Mouse (Mus musculus) MEL (cell line): Measurements from ENCODE around the gene Ndn. TPM values are rescaled to one million over a fixed set of nuclear protein-coding genes. Genes with fewer than 3 reads are reported as not detected.

Source experiments
- DNase-seq: peaks from one replicate; pipeline ENCODE4 v3.0.0; 2011; ENCODE audit warnings: low read depth, low spot score
- H3K27ac ChIP-seq: 2 replicates; pipeline ENCODE4 v1.5.1; 2012; ENCODE audit warnings: low read depth, mild to moderate bottlenecking, control low read depth, low read length, moderate library complexity; ENCODE audit not compliant: control insufficient read depth
- H3K27me3 ChIP-seq, 2 experiments: fragments of 150-350 bp in 1 of 2; sonication (generic) in 1 of 2; 2 replicates each; pipeline ENCODE4 v1.6.1; 2012; ENCODE audit warnings: low read length in 2 of 2, mild to moderate bottlenecking in 2 of 2, improper control_type of control experiment in 1 of 2, moderate library complexity in 1 of 2; ENCODE audit not compliant: insufficient read depth in 2 of 2, control insufficient read depth in 1 of 2
- H3K36me3 ChIP-seq, 2 experiments: 2 replicates each; pipeline ENCODE4 v1.6.1; 2012 to 2014; ENCODE audit warnings: low read length in 2 of 2, improper control_type of control experiment in 1 of 2, inconsistent platforms in 1 of 2, mild to moderate bottlenecking in 1 of 2; ENCODE audit not compliant: insufficient read depth in 2 of 2, control insufficient read depth in 1 of 2
- H3K4me1 ChIP-seq, 2 experiments: fragments of 150-350 bp in 1 of 2; sonication (generic) in 1 of 2; 2 replicates each; pipeline ENCODE4 v1.6.1; 2012; ENCODE audit warnings: low read length in 2 of 2, improper control_type of control experiment in 1 of 2, mild to moderate bottlenecking in 1 of 2; ENCODE audit not compliant: insufficient read depth in 2 of 2, control insufficient read depth in 1 of 2
- H3K4me3 ChIP-seq, 2 experiments: fragments of 150-350 bp in 1 of 2; sonication (generic) in 1 of 2; 2 replicates each; pipeline ENCODE4 v1.5.1; 2012; ENCODE audit warnings: low read depth in 2 of 2, low read length in 2 of 2, mild to moderate bottlenecking in 2 of 2, moderate library complexity in 2 of 2, control low read depth in 1 of 2, improper control_type of control experiment in 1 of 2; ENCODE audit not compliant: control insufficient read depth in 1 of 2, insufficient read depth in 1 of 2
- H3K79me2 ChIP-seq: 2 replicates; pipeline ENCODE4 v1.6.1; 2012; ENCODE audit warnings: mild to moderate bottlenecking, low read length, moderate library complexity; ENCODE audit not compliant: control insufficient read depth, poor library complexity, insufficient read depth
- H3K9ac ChIP-seq: 2 replicates; pipeline ENCODE4 v1.6.1; 2012; ENCODE audit warnings: low read depth, mild to moderate bottlenecking, control low read depth, low read length, moderate library complexity; ENCODE audit not compliant: control insufficient read depth, poor library complexity, severe bottlenecking
- H3K9me3 ChIP-seq: fragments of 150-350 bp; sonication (generic); replicated peaks from 2 replicates; pipeline ENCODE4 v1.6.1; 2012; ENCODE audit warnings: mild to moderate bottlenecking, low read length, improper control_type of control experiment, moderate library complexity; ENCODE audit not compliant: insufficient read depth
- CHD1 ChIP-seq: IDR thresholded peaks from 2 replicates; pipeline ENCODE4 v1.6.1; 2012; ENCODE audit warnings: low read depth, mild to moderate bottlenecking, inconsistent platforms, low read length, improper control_type of control experiment
- ELF1 ChIP-seq: IDR thresholded peaks from 2 replicates; pipeline ENCODE4 v1.6.1; 2014; ENCODE audit warnings: low read depth, mild to moderate bottlenecking, inconsistent platforms, low read length, improper control_type of control experiment, moderate library complexity
- GABPA ChIP-seq: IDR thresholded peaks from 2 replicates; pipeline ENCODE4 v1.6.1; 2012; ENCODE audit warnings: low read depth, mild to moderate bottlenecking, inconsistent platforms, low read length, improper control_type of control experiment, moderate library complexity
- JUND ChIP-seq: IDR thresholded peaks from 2 replicates; pipeline ENCODE4 v1.6.1; 2011; ENCODE audit warnings: low read depth, mild to moderate bottlenecking, improper control_type of control experiment, low read length
- KAT2A ChIP-seq: conservative IDR thresholded peaks from 2 replicates; pipeline ENCODE4 v1.6.1; 2012; ENCODE audit warnings: low read depth, low read length, improper control_type of control experiment, inconsistent platforms
- MAFK ChIP-seq: IDR thresholded peaks from 2 replicates; pipeline ENCODE4 v1.6.1; 2011; ENCODE audit warnings: low read depth, mild to moderate bottlenecking, low read length, improper control_type of control experiment, borderline replicate concordance
- NELFE ChIP-seq: IDR thresholded peaks from 2 replicates; pipeline ENCODE4 v1.6.1; 2011; ENCODE audit warnings: low read depth, low read length, improper control_type of control experiment
- NRF1 ChIP-seq: IDR thresholded peaks from 2 replicates; pipeline ENCODE4 v1.6.1; 2014; ENCODE audit warnings: low read depth, mild to moderate bottlenecking, inconsistent platforms, low read length, improper control_type of control experiment, moderate library complexity; ENCODE audit not compliant: poor library complexity, insufficient read depth, severe bottlenecking
- RCOR1 ChIP-seq: IDR thresholded peaks from 2 replicates; pipeline ENCODE4 v1.6.1; 2012; ENCODE audit warnings: low read depth, mild to moderate bottlenecking, inconsistent platforms, low read length, improper control_type of control experiment
- SIN3A ChIP-seq: IDR thresholded peaks from 2 replicates; pipeline ENCODE4 v1.6.1; 2012; ENCODE audit warnings: low read length, improper control_type of control experiment, inconsistent platforms
- TAL1 ChIP-seq: IDR thresholded peaks from 2 replicates; pipeline ENCODE4 v1.6.1; 2012; ENCODE audit warnings: mild to moderate bottlenecking, inconsistent platforms, low read length, moderate library complexity, mixed read lengths
- TBP ChIP-seq: IDR thresholded peaks from 2 replicates; pipeline ENCODE4 v1.8.0; 2011; ENCODE audit warnings: low read depth, low read length, improper control_type of control experiment
- TCF12 ChIP-seq: IDR thresholded peaks from 2 replicates; pipeline ENCODE4 v1.6.1; 2014; ENCODE audit warnings: low read depth, mild to moderate bottlenecking, inconsistent platforms, low read length, improper control_type of control experiment, moderate library complexity
- UBTF ChIP-seq: IDR thresholded peaks from 2 replicates; pipeline ENCODE4 v1.6.1; 2012; ENCODE audit warnings: low read depth, mild to moderate bottlenecking, inconsistent platforms, low read length, improper control_type of control experiment, moderate library complexity, borderline replicate concordance; ENCODE audit not compliant: insufficient read depth
- USF2 ChIP-seq, 2 experiments: IDR thresholded peaks; 2 replicates each; pipeline ENCODE4 v1.6.1; 2011 to 2012; ENCODE audit warnings: improper control_type of control experiment in 2 of 2, low read length in 2 of 2, borderline replicate concordance in 1 of 2, inconsistent platforms in 1 of 2, low read depth in 1 of 2, mild to moderate bottlenecking in 1 of 2; ENCODE audit not compliant: insufficient read depth in 1 of 2
- ZMIZ1 ChIP-seq: IDR thresholded peaks from 2 replicates; pipeline ENCODE4 v1.6.1; 2012; ENCODE audit warnings: low read depth, mild to moderate bottlenecking, inconsistent platforms, low read length, improper control_type of control experiment, moderate library complexity
- polyA plus RNA-seq, 2 experiments: library from polyadenylated mRNA; stranded (reverse) in 1 of 2; unstranded in 1 of 2; fragments of >175 nt in 1 of 2; fragments of >200 nt in 1 of 2; gene quantifications; 2 replicates each; pipeline versions ENCODE4 v1.2.1 to v1.2.4; 2012; ENCODE audit warnings: low replicate concordance in 2 of 2, low read depth in 1 of 2; ENCODE audit not compliant: insufficient read length in 2 of 2, insufficient read depth in 1 of 2, missing spikeins in 1 of 2
- total RNA-seq: library from RNA; depleted of rRNA; stranded (reverse); fragments of 300-350 nt; gene quantifications from 2 replicates; pipeline ENCODE4 v1.2.3, GENCODE M21; 2012

Ndn gene
- total and polyA plus RNA-seq, 3 experiments, result not detected

DNA sequence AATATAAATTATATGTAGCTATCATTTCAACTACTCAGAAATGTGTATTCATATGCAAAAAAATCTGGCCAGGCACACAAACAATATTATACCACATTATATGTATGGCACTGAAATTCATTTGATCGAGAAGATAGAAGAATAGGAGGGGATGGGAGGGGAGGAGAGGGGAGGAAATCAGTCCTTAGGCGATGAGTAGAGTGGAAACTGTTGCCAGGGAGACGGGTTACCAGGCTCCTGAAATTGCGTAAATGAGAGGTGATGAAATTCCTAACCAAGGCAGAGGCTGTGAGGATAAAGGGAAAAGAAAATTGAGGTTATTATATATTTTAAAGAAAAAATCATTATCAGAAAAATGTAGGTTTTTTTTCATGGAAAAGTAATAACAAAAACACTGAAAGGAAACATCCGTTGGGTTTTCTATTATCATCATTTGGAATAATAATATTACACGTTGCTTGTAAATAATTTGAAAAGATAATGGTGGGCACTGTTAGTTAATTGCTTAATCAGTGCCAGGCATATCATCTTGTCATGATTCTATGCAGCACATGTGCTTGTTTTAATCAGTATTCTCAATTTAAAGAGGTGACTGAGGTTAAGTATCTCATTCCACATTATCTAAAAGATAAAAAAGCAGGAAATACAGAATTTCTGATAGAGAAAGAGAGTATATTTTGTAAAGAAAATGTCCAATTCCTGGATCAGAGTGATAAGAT, 39.3 kb upstream of the Ndn start:
- H3K4me3 ChIP-seq, result no peak overlapping the region
- no peaks in the 10 kb centered on the region for H3K9me3 ChIP-seq
- DNase-seq, result no peak
- H3K27ac ChIP-seq, result no peak overlapping the region
- H3K4me1 ChIP-seq, result no peaks in the 10 kb centered on the region
- H3K36me3 ChIP-seq, result no peaks in the 10 kb centered on the region
- H3K9ac ChIP-seq, result no peak overlapping the region
- H3K27me3 ChIP-seq, result no peaks in the 10 kb centered on the region
- no peak for TF ChIP-seq CHD1
- no peak for TF ChIP-seq NELFE
- no peak for TF ChIP-seq ELF1
- TF ChIP-seq MAFK, result no peak
- TF ChIP-seq KAT2A, result no peak
- no peak for TF ChIP-seq USF2 (IDR thresholded peaks at IDR 0.05; ENCODE audit: borderline replicate concordance in 1 of 2, insufficient read depth in 1 of 2, low read depth in 1 of 2, low read length in 2 of 2)
- no peaks in the 10 kb centered on the region for H3K79me2 ChIP-seq

DNA sequence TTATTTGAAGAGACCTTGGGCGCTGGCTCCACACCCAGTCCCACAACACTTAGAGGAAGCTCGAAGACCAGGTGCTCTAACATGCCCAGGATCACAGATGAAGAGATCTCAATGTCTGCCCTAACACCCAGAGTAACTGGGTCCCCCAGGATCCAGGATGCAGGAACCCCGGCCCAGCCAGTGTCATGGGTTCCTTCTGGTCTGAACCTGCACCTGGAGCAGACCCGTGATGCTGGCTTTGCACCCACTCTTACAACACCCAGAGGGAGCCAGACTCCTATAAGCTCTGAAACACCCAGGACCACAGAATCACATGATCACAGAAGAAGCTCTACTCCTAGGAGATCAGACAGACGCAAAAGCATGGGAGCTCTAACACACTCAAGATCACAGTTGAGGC, 29.6 kb upstream of the Ndn start:
- no peak overlapping the region for H3K4me3 ChIP-seq
- H3K27me3 ChIP-seq, result no peaks in the 10 kb centered on the region
- no peak overlapping the region for H3K9ac ChIP-seq
- TF ChIP-seq RCOR1 (no peak), TAL1 (no peak), TCF12 (no peak), TBP (no peak), KAT2A (no peak), ZMIZ1 (no peak), ELF1 (no peak), MAFK (no peak), GABPA (no peak), NELFE (no peak), NRF1 (no peak), UBTF (no peak), JUND (no peak), SIN3A (no peak)
- H3K79me2 ChIP-seq, result no peaks in the 10 kb centered on the region
- H3K9me3 ChIP-seq, result no peaks in the 10 kb centered on the region
- no peak for DNase-seq
- no peak overlapping the region for H3K27ac ChIP-seq
- no peaks in the 10 kb centered on the region for H3K4me1 ChIP-seq
- H3K36me3 ChIP-seq, result no peaks in the 10 kb centered on the region
